Mouse (Mus musculus) C2C12 (cell line): ENCODE measurements at regions not wholly inside any gene's neighbourhood (a gene's known extent, or its start where the extent isn't known, plus 50 kb on each side); places are given as distances from the start of the nearest gene placed in this dataset.
"Not testable (repeated sequence)": the region's sequence is repeated elsewhere in the genome, so short reads cannot be mapped to it uniquely, and the experiment has no call there.

Source experiments
- H3K27me3 ChIP-seq: one replicate; pipeline ENCODE4 v1.6.1; 2011; ENCODE audit not compliant: control insufficient read depth, insufficient read depth, insufficient read length
- H3K36me3 ChIP-seq: one replicate; pipeline ENCODE4 v1.6.1; 2011; ENCODE audit not compliant: control insufficient read depth, insufficient read depth
- H3K4me3 ChIP-seq: one replicate; pipeline ENCODE4 v1.5.1; 2011; ENCODE audit warnings: mild to moderate bottlenecking, control low read depth; ENCODE audit not compliant: poor library complexity, insufficient read depth, severe bottlenecking
- H3K79me2 ChIP-seq: one replicate; pipeline ENCODE4 v1.6.1; 2011; ENCODE audit not compliant: control insufficient read depth, insufficient read depth
- H3K79me3 ChIP-seq: one replicate; pipeline ENCODE4 v1.6.1; 2011; ENCODE audit warnings: low read depth, control low read depth
- H3ac ChIP-seq: one replicate; pipeline ENCODE3; 2011; ENCODE audit warnings: low read depth; ENCODE audit not compliant: control insufficient read depth, insufficient read length
- CEBPB ChIP-seq: IDR thresholded peaks from one replicate; pipeline ENCODE4 v1.6.1; 2011; ENCODE audit warnings: low read depth, mild to moderate bottlenecking, control low read depth, moderate library complexity
- CTCF ChIP-seq: IDR thresholded peaks from one replicate; pipeline ENCODE4 v1.5.1; 2011; ENCODE audit not compliant: control insufficient read depth, insufficient read depth, insufficient read length
- FOSL1 ChIP-seq: IDR thresholded peaks from one replicate; pipeline ENCODE4 v1.8.0; 2011; ENCODE audit warnings: mild to moderate bottlenecking, low read length; ENCODE audit not compliant: poor library complexity, insufficient read depth, severe bottlenecking
- MAX ChIP-seq: IDR thresholded peaks from one replicate; pipeline ENCODE4 v1.6.1; 2011; ENCODE audit warnings: mild to moderate bottlenecking, control low read depth
- MYOD1 ChIP-seq: IDR thresholded peaks from one replicate; pipeline ENCODE4 v1.6.1; 2011; ENCODE audit warnings: low read depth; ENCODE audit not compliant: control insufficient read depth, insufficient read length
- MYOG ChIP-seq: IDR thresholded peaks from one replicate; pipeline ENCODE4 v1.6.1; 2011; ENCODE audit not compliant: control insufficient read depth, insufficient read length; ENCODE audit errors: extremely low read depth
- USF1 ChIP-seq: IDR thresholded peaks from one replicate; pipeline ENCODE4 v1.6.1; 2011; ENCODE audit warnings: low read depth, mild to moderate bottlenecking, control low read depth, moderate library complexity

GRCm38 (mm10) chr15:84616880-84617279, 52.5 kb upstream of the Prr5 start:
- not testable (repeated sequence) for H3K36me3 ChIP-seq, H3K4me3 ChIP-seq, H3ac ChIP-seq, H3K79me2 ChIP-seq, H3K79me3 ChIP-seq
- H3K27me3 ChIP-seq, result peaks cover 41% of the 10 kb centered on the region
- TF ChIP-seq CTCF, result peak; percentile 61

- no peak overlapping the region for H3K4me3 ChIP-seq
- no peaks in the 10 kb centered on the region for H3K79me3 ChIP-seq
- no peaks in the 10 kb centered on the region for H3K79me2 ChIP-seq
- H3ac ChIP-seq, result no peak overlapping the region
- TF ChIP-seq MAX (peak; percentile 17), USF1 (no peak), MYOD1 (peak; percentile 66), CTCF (peak; percentile 95), FOSL1 (no peak), MYOG (no peak), CEBPB (no peak)
- H3K27me3 ChIP-seq, result peaks cover 39% of the 10 kb centered on the region
- H3K36me3 ChIP-seq, result no peaks in the 10 kb centered on the region
Measured at GRCm38 (mm10) chr15:84613536-84614527, 55.6 kb upstream of the Prr5 start.

GRCm38 (mm10) chr15:84612961-84613360, 55.3 kb upstream of the Rtl6 start:
- no peak for TF ChIP-seq CTCF
- TF ChIP-seq FOSL1, result no peak
- TF ChIP-seq MAX, result no peak
- TF ChIP-seq USF1, result no peak
- Histone ChIP-seq H3K27me3 (peaks cover 39% of the 10 kb centered on the region), H3K79me3 (no peaks in the 10 kb centered on the region), H3ac (no peak overlapping the region), H3K79me2 (no peaks in the 10 kb centered on the region), H3K4me3 (no peak overlapping the region), H3K36me3 (no peaks in the 10 kb centered on the region)

GRCm38 (mm10) chr15:84609825-84610442, 52.3 kb upstream of the Rtl6 start:
- TF ChIP-seq MAX (no peak), USF1 (no peak), MYOD1 (no peak), CEBPB (no peak)
- H3K27me3 ChIP-seq, result peaks cover 25% of the 10 kb centered on the region
- no peaks in the 10 kb centered on the region for H3K36me3 ChIP-seq
- H3K79me2 ChIP-seq, result no peaks in the 10 kb centered on the region
- no peak overlapping the region for H3ac ChIP-seq
- H3K4me3 ChIP-seq, result no peak overlapping the region
- H3K79me3 ChIP-seq, result no peaks in the 10 kb centered on the region

GRCm38 (mm10) chr15:84609063-84609462, 51.4 kb upstream of the Rtl6 start:
- Histone ChIP-seq H3K36me3 (no peaks in the 10 kb centered on the region), H3K4me3 (no peak overlapping the region), H3K27me3 (peaks cover 23% of the 10 kb centered on the region), H3ac (no peak overlapping the region), H3K79me2 (no peaks in the 10 kb centered on the region), H3K79me3 (no peaks in the 10 kb centered on the region)
- TF ChIP-seq CTCF, result no peak
